Mouse (Mus musculus): ENCODE measurements at regions not wholly inside any gene's neighbourhood (a gene's known extent, or its start where the extent isn't known, plus 50 kb on each side); places are given as distances from the start of the nearest gene placed in this dataset.

- peak; percentile 1 to 28 for DNase-seq
Measured at GRCm38 (mm10) chr9:16994169-16994568, 493.1 kb upstream of the Fat3 start.

- DNase-seq = no peak
Measured at GRCm38 (mm10) chr9:16988114-16988513, 487.0 kb upstream of the Fat3 start.

GRCm38 (mm10) chr9:16977321-16977720 lies 476.2 kb upstream of the Fat3 start:
- peak; percentile 82 to 89 for DNase-seq

- DNase-seq = no peak
Measured at GRCm38 (mm10) chr9:16970373-16970772, 469.3 kb upstream of the Fat3 start.

GRCm38 (mm10) chr9:16933602-16934001 lies 432.5 kb upstream of the Fat3 start:
- no peak for DNase-seq

- DNase-seq = no peak
Measured at GRCm38 (mm10) chr9:16931586-16931985, 430.5 kb upstream of the Fat3 start.

GRCm38 (mm10) chr9:16926315-16926984 lies 425.4 kb upstream of the Fat3 start:
- DNase-seq = no peak

- no peak for DNase-seq
Measured at GRCm38 (mm10) chr9:16925279-16925678, 424.2 kb upstream of the Fat3 start.

- no peak for DNase-seq
Measured at GRCm38 (mm10) chr9:16906155-16906554, 405.1 kb upstream of the Fat3 start.

- DNase-seq = no peak
Measured at GRCm38 (mm10) chr9:16899060-16899459, 398.0 kb upstream of the Fat3 start.

GRCm38 (mm10) chr9:16852458-16853026 lies 351.5 kb upstream of the Fat3 start:
- DNase-seq = no peak

- no peak for DNase-seq
Measured at GRCm38 (mm10) chr9:16808494-16808893, 307.4 kb upstream of the Fat3 start.

GRCm38 (mm10) chr9:16772867-16773266 lies 271.8 kb upstream of the Fat3 start:
- no peak for DNase-seq

- DNase-seq = no peak
Measured at GRCm38 (mm10) chr9:16727653-16728052, 226.6 kb upstream of the Fat3 start.

- peak in 1 of 2 experiments; percentile 2 for DNase-seq
Measured at GRCm38 (mm10) chr9:16702431-16702830, 201.3 kb upstream of the Fat3 start.

- no peak for DNase-seq
Measured at GRCm38 (mm10) chr9:16661527-16661926, 160.4 kb upstream of the Fat3 start.

- DNase-seq = no peak
Measured at GRCm38 (mm10) chr9:16660940-16661339, 159.9 kb upstream of the Fat3 start.

All from kidney, postnatal 36 days (tissue).